Mouse (Mus musculus) 416B (cell line): ENCODE data around the gene Rad9b.
A peak's percentile ranks its signal among the peaks of the same experiment; 100 is the strongest.
"Not testable (repeated sequence)": the region's sequence is repeated elsewhere in the genome, so short reads cannot be mapped to it uniquely, and the experiment has no call there.

Experiments
- DNase-seq: peaks from one replicate; pipeline ENCODE4 v3.0.0; 2011; ENCODE audit warnings: low read depth

Rad9b gene

GRCm38 (mm10) chr5:122371591-122372191, 17.7 kb upstream of the Rad9b start, which contains the start of gene Gpn3:
Gene Gpn3 (plus strand): TSS chr5:122371876.
- DNase-seq: peak; percentile 41

- no peak for DNase-seq
Observed at GRCm38 (mm10) chr5:122354492-122355067, 547 bp upstream of the Rad9b start.

- no peak for DNase-seq
Observed at GRCm38 (mm10) chr5:122345777-122346176, 8.3 kb downstream of the Rad9b start.

GRCm38 (mm10) chr5:122344260-122344659, 9.8 kb downstream of the Rad9b start:
- DNase-seq: peak; percentile 71

- DNase-seq: no peak
Observed at GRCm38 (mm10) chr5:122343768-122344167, 10.3 kb downstream of the Rad9b start.

GRCm38 (mm10) chr5:122342874-122343273, 11.2 kb downstream of the Rad9b start:
- DNase-seq: no peak

GRCm38 (mm10) chr5:122336554-122337294, 17.3 kb downstream of the Rad9b start:
- no peak for DNase-seq

- DNase-seq: no peak
Observed at GRCm38 (mm10) chr5:122334682-122335081, 19.4 kb downstream of the Rad9b start.

GRCm38 (mm10) chr5:122330269-122330668, 23.8 kb downstream of the Rad9b start:
- peak; percentile 54 for DNase-seq

GRCm38 (mm10) chr5:122327283-122327682, 26.8 kb downstream of the Rad9b start:
- DNase-seq: no peak

GRCm38 (mm10) chr5:122325477-122325876, 28.6 kb downstream of the Rad9b start:
- DNase-seq: no peak

GRCm38 (mm10) chr5:122324608-122325431, 29.2 kb downstream of the Rad9b start:
- DNase-seq: no peak

GRCm38 (mm10) chr5:122323523-122323922, 30.5 kb downstream of the Rad9b start:
- DNase-seq: no peak

- no peak for DNase-seq
Observed at GRCm38 (mm10) chr5:122320205-122320781, 33.7 kb downstream of the Rad9b start.

GRCm38 (mm10) chr5:122319474-122320204, 34.4 kb downstream of the Rad9b start:
- DNase-seq: no peak

- DNase-seq: not testable (repeated sequence)
Observed at GRCm38 (mm10) chr5:122318976-122319375, 35.1 kb downstream of the Rad9b start.

GRCm38 (mm10) chr5:122318100-122318499, 35.9 kb downstream of the Rad9b start:
- DNase-seq: peak; percentile 72

- no peak for DNase-seq
Observed at GRCm38 (mm10) chr5:122317329-122318045, 36.5 kb downstream of the Rad9b start.

GRCm38 (mm10) chr5:122314966-122315667, 38.9 kb downstream of the Rad9b start:
- peak; percentile 83 for DNase-seq
